Mouse (Mus musculus): Measurements from ENCODE around the gene 5730522E02Rik. TPM values are rescaled to one million over a fixed set of nuclear protein-coding genes. Genes with fewer than 3 reads are reported as not detected.
A peak's percentile ranks its signal among the peaks of the same experiment; 100 is the strongest.

5730522E02Rik gene
- polyA plus RNA-seq, 1 experiment from 2014 or later: 12.3 TPM

- H3K9me3 ChIP-seq (ENCODE audit: control insufficient read depth, low read length): no peaks in the 10 kb centered on the region
- no peak overlapping the region for H3K4me2 ChIP-seq (ENCODE audit: low read length)
- ATAC-seq: no peak
- no peak overlapping the region for H3K4me3 ChIP-seq (ENCODE audit: low read length)
- no peak overlapping the region for H3K9ac ChIP-seq (ENCODE audit: low read depth, low read length)
- no peak overlapping the region for H3K27ac ChIP-seq (ENCODE audit: low read depth, low read length)
- no peaks in the 10 kb centered on the region; the same call in 1 of the 2 replicates for H3K4me1 ChIP-seq (ENCODE audit: control insufficient read depth, insufficient read depth, low read depth, low read length)
- H3K27me3 ChIP-seq (replicated peaks; ENCODE audit: control insufficient read depth, insufficient read depth, low read length): no peaks in the 10 kb centered on the region
- 79% methylated on average over 2 of the region's 2 CpGs for WGBS
- H3K36me3 ChIP-seq (ENCODE audit: control insufficient read depth, insufficient read depth, low read length): no peaks in the 10 kb centered on the region
Observed at GRCm38 (mm10) chr11:26076335-26076734, 134.2 kb downstream of the 5730522E02Rik start.

GRCm38 (mm10) chr11:26075536-26075935 is 135.0 kb downstream of the 5730522E02Rik start:
- WGBS: 75% methylated on average over 6 of the region's 6 CpGs

GRCm38 (mm10) chr11:26073638-26074294 is 136.8 kb downstream of the 5730522E02Rik start:
- peak overlapping the region; percentile 12; the same call in 1 of the 2 replicates for H3K27ac ChIP-seq (ENCODE audit: low read depth, low read length)
- 37% methylated on average over 8 of the region's 8 CpGs for WGBS

More at GRCm38 (mm10) chr11:26075536-26075935, 135.0 kb downstream of the 5730522E02Rik start:
- Histone ChIP-seq H3K36me3 (ENCODE audit: control insufficient read depth, insufficient read depth, low read length) (no peaks in the 10 kb centered on the region), H3K4me2 (ENCODE audit: low read length) (no peak overlapping the region), H3K27me3 (replicated peaks; ENCODE audit: control insufficient read depth, insufficient read depth, low read length) (no peaks in the 10 kb centered on the region), H3K9ac (ENCODE audit: low read depth, low read length) (no peak overlapping the region), H3K27ac (ENCODE audit: low read depth, low read length) (no peak overlapping the region), H3K4me1 (ENCODE audit: control insufficient read depth, insufficient read depth, low read depth, low read length) (no peaks in the 10 kb centered on the region; the same call in 1 of the 2 replicates), H3K9me3 (ENCODE audit: control insufficient read depth, low read length) (no peaks in the 10 kb centered on the region), H3K4me3 (ENCODE audit: low read length) (no peak overlapping the region)
- ATAC-seq: no peak

GRCm38 (mm10) chr11:26072101-26072500 is 138.5 kb downstream of the 5730522E02Rik start:
- ATAC-seq: no peak
- H3K9me3 ChIP-seq (ENCODE audit: control insufficient read depth, low read length): no peaks in the 10 kb centered on the region
- no peak overlapping the region for H3K9ac ChIP-seq (ENCODE audit: low read depth, low read length)
- H3K36me3 ChIP-seq (ENCODE audit: control insufficient read depth, insufficient read depth, low read length): no peaks in the 10 kb centered on the region
- H3K27ac ChIP-seq (ENCODE audit: low read depth, low read length): no peak overlapping the region
- WGBS: 45% methylated on average over 4 of the region's 4 CpGs
- no peaks in the 10 kb centered on the region for H3K27me3 ChIP-seq (replicated peaks; ENCODE audit: control insufficient read depth, insufficient read depth, low read length)
- no peak overlapping the region for H3K4me3 ChIP-seq (ENCODE audit: low read length)
- no peak overlapping the region for H3K4me2 ChIP-seq (ENCODE audit: low read length)
- H3K4me1 ChIP-seq (ENCODE audit: control insufficient read depth, insufficient read depth, low read depth, low read length): no peaks in the 10 kb centered on the region; the same call in 1 of the 2 replicates

More at GRCm38 (mm10) chr11:26073638-26074294, 136.8 kb downstream of the 5730522E02Rik start:
- no peak overlapping the region for H3K4me3 ChIP-seq (ENCODE audit: low read length)
- no peaks in the 10 kb centered on the region for H3K36me3 ChIP-seq (ENCODE audit: control insufficient read depth, insufficient read depth, low read length)
- peak; percentile 91 for ATAC-seq
- peak overlapping the region; percentile 17; the same call in 1 of the 2 replicates for H3K9ac ChIP-seq (ENCODE audit: low read depth, low read length)
- H3K4me2 ChIP-seq (ENCODE audit: low read length): no peak overlapping the region
- H3K27me3 ChIP-seq (replicated peaks; ENCODE audit: control insufficient read depth, insufficient read depth, low read length): no peaks in the 10 kb centered on the region
- no peaks in the 10 kb centered on the region; the same call in 1 of the 2 replicates for H3K4me1 ChIP-seq (ENCODE audit: control insufficient read depth, insufficient read depth, low read depth, low read length)
- no peaks in the 10 kb centered on the region for H3K9me3 ChIP-seq (ENCODE audit: control insufficient read depth, low read length)

- Histone ChIP-seq H3K4me2 (ENCODE audit: low read length) (no peak overlapping the region), H3K27ac (ENCODE audit: low read depth, low read length) (no peak overlapping the region), H3K9ac (ENCODE audit: low read depth, low read length) (no peak overlapping the region), H3K4me3 (ENCODE audit: low read length) (no peak overlapping the region), H3K27me3 (replicated peaks; ENCODE audit: control insufficient read depth, insufficient read depth, low read length) (no peaks in the 10 kb centered on the region), H3K9me3 (ENCODE audit: control insufficient read depth, low read length) (no peaks in the 10 kb centered on the region), H3K4me1 (ENCODE audit: control insufficient read depth, insufficient read depth, low read depth, low read length) (no peaks in the 10 kb centered on the region), H3K36me3 (ENCODE audit: control insufficient read depth, insufficient read depth, low read length) (no peaks in the 10 kb centered on the region)
- ATAC-seq: no peak
- WGBS: 35% methylated on average over 2 of the region's 2 CpGs
Observed at GRCm38 (mm10) chr11:26063252-26063651, 147.3 kb downstream of the 5730522E02Rik start.

GRCm38 (mm10) chr11:26061471-26062137 is 149.0 kb downstream of the 5730522E02Rik start:
- no peak for ATAC-seq
- WGBS: 56% methylated on average over 8 of the region's 8 CpGs
- no peaks in the 10 kb centered on the region for H3K9me3 ChIP-seq (ENCODE audit: control insufficient read depth, low read length)

GRCm38 (mm10) chr11:26013527-26013926 is 197.0 kb downstream of the 5730522E02Rik start:
- Histone ChIP-seq H3K4me3 (ENCODE audit: low read length) (no peak overlapping the region), H3K9me3 (ENCODE audit: control insufficient read depth, low read length) (no peaks in the 10 kb centered on the region), H3K4me1 (ENCODE audit: control insufficient read depth, insufficient read depth, low read depth, low read length) (peaks cover 3% of the 10 kb centered on the region; the same call in 1 of the 2 replicates), H3K27ac (ENCODE audit: low read depth, low read length) (no peak overlapping the region), H3K9ac (ENCODE audit: low read depth, low read length) (no peak overlapping the region), H3K36me3 (ENCODE audit: control insufficient read depth, insufficient read depth, low read length) (no peaks in the 10 kb centered on the region), H3K27me3 (replicated peaks; ENCODE audit: control insufficient read depth, insufficient read depth, low read length) (no peaks in the 10 kb centered on the region), H3K4me2 (ENCODE audit: low read length) (no peak overlapping the region)
- WGBS: 73% methylated on average over 2 of the region's 2 CpGs
- no peak for ATAC-seq

More at GRCm38 (mm10) chr11:26061471-26062137, 149.0 kb downstream of the 5730522E02Rik start:
- Histone ChIP-seq H3K4me2 (ENCODE audit: low read length) (no peak overlapping the region), H3K4me1 (ENCODE audit: control insufficient read depth, insufficient read depth, low read depth, low read length) (no peaks in the 10 kb centered on the region), H3K27ac (ENCODE audit: low read depth, low read length) (no peak overlapping the region), H3K4me3 (ENCODE audit: low read length) (no peak overlapping the region), H3K36me3 (ENCODE audit: control insufficient read depth, insufficient read depth, low read length) (no peaks in the 10 kb centered on the region), H3K9ac (ENCODE audit: low read depth, low read length) (no peak overlapping the region), H3K27me3 (replicated peaks; ENCODE audit: control insufficient read depth, insufficient read depth, low read length) (no peaks in the 10 kb centered on the region)

GRCm38 (mm10) chr11:26004018-26004417 is 206.5 kb downstream of the 5730522E02Rik start:
- H3K27me3 ChIP-seq (replicated peaks; ENCODE audit: control insufficient read depth, insufficient read depth, low read length): no peaks in the 10 kb centered on the region
- WGBS: 77% methylated on average over 4 of the region's 4 CpGs
- H3K4me1 ChIP-seq (ENCODE audit: control insufficient read depth, insufficient read depth, low read depth, low read length): no peaks in the 10 kb centered on the region
- no peak for ATAC-seq
- H3K4me2 ChIP-seq (ENCODE audit: low read length): no peak overlapping the region
- no peak overlapping the region for H3K27ac ChIP-seq (ENCODE audit: low read depth, low read length)
- H3K9ac ChIP-seq (ENCODE audit: low read depth, low read length): no peak overlapping the region
- no peak overlapping the region for H3K4me3 ChIP-seq (ENCODE audit: low read length)
- no peaks in the 10 kb centered on the region for H3K9me3 ChIP-seq (ENCODE audit: control insufficient read depth, low read length)
- no peaks in the 10 kb centered on the region for H3K36me3 ChIP-seq (ENCODE audit: control insufficient read depth, insufficient read depth, low read length)

- Histone ChIP-seq H3K4me3 (ENCODE audit: low read length) (no peak overlapping the region), H3K4me2 (ENCODE audit: low read length) (no peak overlapping the region), H3K27me3 (replicated peaks; ENCODE audit: control insufficient read depth, insufficient read depth, low read length) (no peaks in the 10 kb centered on the region), H3K9me3 (ENCODE audit: control insufficient read depth, low read length) (no peaks in the 10 kb centered on the region), H3K4me1 (ENCODE audit: control insufficient read depth, insufficient read depth, low read depth, low read length) (no peaks in the 10 kb centered on the region), H3K27ac (ENCODE audit: low read depth, low read length) (no peak overlapping the region), H3K9ac (ENCODE audit: low read depth, low read length) (no peak overlapping the region), H3K36me3 (ENCODE audit: control insufficient read depth, insufficient read depth, low read length) (no peaks in the 10 kb centered on the region)
- 61% methylated on average over 5 of the region's 5 CpGs for WGBS
- no peak for ATAC-seq
Observed at GRCm38 (mm10) chr11:25999738-26000137, 210.8 kb downstream of the 5730522E02Rik start.

Measured in hindbrain, embryonic 16.5 days (tissue).